Mouse (Mus musculus): ENCODE measurements around the gene Ism2. TPM values are rescaled to one million over a fixed set of nuclear protein-coding genes. Genes with fewer than 3 reads are reported as not detected.
A peak's percentile ranks its signal among the peaks of the same experiment; 100 is the strongest.

The Ism2 gene
- polyA plus RNA-seq, 1 experiment = 0.56 TPM

- TF ChIP-seq CTCF (IDR thresholded peaks at IDR 0.05; ENCODE audit: insufficient read depth, low read length) = no peak
- no peak for DNase-seq
- under 1% methylated on average over 9 of the region's 9 CpGs for WGBS
- Histone ChIP-seq H3K4me3 (replicated peaks; ENCODE audit: extremely low read depth, low read depth, low read length) (peak overlapping the region; percentile 63), H3K4me1 (ENCODE audit: control insufficient read depth, insufficient read depth, low read length) (peaks cover 6% of the 10 kb centered on the region)
Measured at GRCm38 (mm10) chr12:87300441-87300690, 861 bp upstream of the Ism2 start.

GRCm38 (mm10) chr12:87299037-87299656 is 358 bp downstream of the Ism2 start:
- 11% methylated on average over 29 of the region's 29 CpGs for WGBS
- Histone ChIP-seq H3K4me3 (replicated peaks; ENCODE audit: extremely low read depth, low read depth, low read length) (peak overlapping the region; percentile 63), H3K4me1 (ENCODE audit: control insufficient read depth, insufficient read depth, low read length) (peaks cover 7% of the 10 kb centered on the region)
- no peak for DNase-seq
- TF ChIP-seq CTCF (IDR thresholded peaks at IDR 0.05; ENCODE audit: insufficient read depth, low read length) (no peak), POLR2A (IDR thresholded peaks at IDR 0.05; ENCODE audit: borderline replicate concordance, extremely low read depth, low read depth, low read length) (no peak)

GRCm38 (mm10) chr12:87293934-87294333 is 5.6 kb downstream of the Ism2 start:
- TF ChIP-seq POLR2A (IDR thresholded peaks at IDR 0.05; ENCODE audit: borderline replicate concordance, extremely low read depth, low read depth, low read length) (0 out of 2 replicates have a peak, but pooled peaks have one; percentile 8), CTCF (IDR thresholded peaks at IDR 0.05; ENCODE audit: insufficient read depth, low read length) (no peak)
- no peak for DNase-seq
- WGBS = 63% methylated on average over 6 of the region's 6 CpGs
- Histone ChIP-seq H3K4me1 (ENCODE audit: control insufficient read depth, insufficient read depth, low read length) (peaks cover 2% of the 10 kb centered on the region; the same call in 1 of the 2 replicates), H3K4me3 (replicated peaks; ENCODE audit: extremely low read depth, low read depth, low read length) (no peak overlapping the region)

- 90% methylated on average over 5 of the region's 5 CpGs for WGBS
- TF ChIP-seq POLR2A (IDR thresholded peaks at IDR 0.05; ENCODE audit: borderline replicate concordance, extremely low read depth, low read depth, low read length) (no peak), CTCF (IDR thresholded peaks at IDR 0.05; ENCODE audit: insufficient read depth, low read length) (no peak)
- Histone ChIP-seq H3K4me3 (replicated peaks; ENCODE audit: extremely low read depth, low read depth, low read length) (no peak overlapping the region), H3K4me1 (ENCODE audit: control insufficient read depth, insufficient read depth, low read length) (peaks cover 1% of the 10 kb centered on the region; the same call in 1 of the 2 replicates)
- DNase-seq = no peak
Measured at GRCm38 (mm10) chr12:87289100-87289499, 10.4 kb downstream of the Ism2 start.

- WGBS = 69% methylated on average over 5 of the region's 5 CpGs
- no peak overlapping the region for H3K4me3 ChIP-seq (replicated peaks; ENCODE audit: extremely low read depth, low read depth, low read length)
- no peaks in the 10 kb centered on the region for H3K4me1 ChIP-seq (ENCODE audit: control insufficient read depth, insufficient read depth, low read length)
- no peak for DNase-seq
- TF ChIP-seq POLR2A (IDR thresholded peaks at IDR 0.05; ENCODE audit: borderline replicate concordance, extremely low read depth, low read depth, low read length) (no peak), CTCF (IDR thresholded peaks at IDR 0.05; ENCODE audit: insufficient read depth, low read length) (no peak)
Measured at GRCm38 (mm10) chr12:87284726-87285125, 14.8 kb downstream of the Ism2 start.

GRCm38 (mm10) chr12:87284268-87284667 is 15.2 kb downstream of the Ism2 start:
- H3K4me3 ChIP-seq (replicated peaks; ENCODE audit: extremely low read depth, low read depth, low read length) = no peak overlapping the region
- TF ChIP-seq CTCF (IDR thresholded peaks at IDR 0.05; ENCODE audit: insufficient read depth, low read length) = no peak
- TF ChIP-seq POLR2A (IDR thresholded peaks at IDR 0.05; ENCODE audit: borderline replicate concordance, extremely low read depth, low read depth, low read length) = no peak
- 50% methylated on average over 4 of the region's 4 CpGs for WGBS
- no peaks in the 10 kb centered on the region for H3K4me1 ChIP-seq (ENCODE audit: control insufficient read depth, insufficient read depth, low read length)
- DNase-seq = no peak

- H3K4me1 ChIP-seq (ENCODE audit: control insufficient read depth, insufficient read depth, low read length) = no peaks in the 10 kb centered on the region
- H3K4me3 ChIP-seq (replicated peaks; ENCODE audit: extremely low read depth, low read depth, low read length) = no peak overlapping the region
- 75% methylated on average over 7 of the region's 7 CpGs for WGBS
- no peak for DNase-seq
- TF ChIP-seq POLR2A (IDR thresholded peaks at IDR 0.05; ENCODE audit: borderline replicate concordance, extremely low read depth, low read depth, low read length) = no peak
- TF ChIP-seq CTCF (IDR thresholded peaks at IDR 0.05; ENCODE audit: insufficient read depth, low read length) = no peak
Measured at GRCm38 (mm10) chr12:87283706-87284105, 15.8 kb downstream of the Ism2 start.

GRCm38 (mm10) chr12:87282743-87283142 is 16.8 kb downstream of the Ism2 start:
- Histone ChIP-seq H3K4me1 (ENCODE audit: control insufficient read depth, insufficient read depth, low read length) (no peaks in the 10 kb centered on the region), H3K4me3 (replicated peaks; ENCODE audit: extremely low read depth, low read depth, low read length) (no peak overlapping the region)
- TF ChIP-seq POLR2A (IDR thresholded peaks at IDR 0.05; ENCODE audit: borderline replicate concordance, extremely low read depth, low read depth, low read length) (no peak), CTCF (IDR thresholded peaks at IDR 0.05; ENCODE audit: insufficient read depth, low read length) (no peak)
- DNase-seq = no peak
- WGBS = 84% methylated on average over 4 of the region's 4 CpGs

GRCm38 (mm10) chr12:87281766-87282165 is 17.7 kb downstream of the Ism2 start:
- TF ChIP-seq POLR2A (IDR thresholded peaks at IDR 0.05; ENCODE audit: borderline replicate concordance, extremely low read depth, low read depth, low read length) = no peak
- no peak for TF ChIP-seq CTCF (IDR thresholded peaks at IDR 0.05; ENCODE audit: insufficient read depth, low read length)
- DNase-seq = no peak
- Histone ChIP-seq H3K4me1 (ENCODE audit: control insufficient read depth, insufficient read depth, low read length) (no peaks in the 10 kb centered on the region), H3K4me3 (replicated peaks; ENCODE audit: extremely low read depth, low read depth, low read length) (no peak overlapping the region)
- whole genome bisulfite sequencing = 47% methylated on average over 1 of the region's 1 CpGs

- Histone ChIP-seq H3K4me3 (replicated peaks; ENCODE audit: extremely low read depth, low read depth, low read length) (no peak overlapping the region), H3K4me1 (ENCODE audit: control insufficient read depth, insufficient read depth, low read length) (no peaks in the 10 kb centered on the region)
- no peak for DNase-seq
- peak; percentile 31; the same call in 1 of the 2 replicates for TF ChIP-seq CTCF (IDR thresholded peaks at IDR 0.05; ENCODE audit: insufficient read depth, low read length)
- TF ChIP-seq POLR2A (IDR thresholded peaks at IDR 0.05; ENCODE audit: borderline replicate concordance, extremely low read depth, low read depth, low read length) = no peak
- 62% methylated on average over 14 of the region's 14 CpGs for WGBS
Measured at GRCm38 (mm10) chr12:87279879-87280278, 19.6 kb downstream of the Ism2 start.

Data from lung, adult 2 months (tissue).